Mouse (Mus musculus) MEL (cell line): Measurements from ENCODE around the gene Edrf1.

Experiments
- E2F4 ChIP-seq: IDR thresholded peaks from 2 replicates; pipeline ENCODE4 v1.6.1; 2011; ENCODE audit warnings: low read depth, low read length, improper control_type of control experiment, borderline replicate concordance
- GABPA ChIP-seq: IDR thresholded peaks from 2 replicates; pipeline ENCODE4 v1.6.1; 2012; ENCODE audit warnings: low read depth, mild to moderate bottlenecking, inconsistent platforms, low read length, improper control_type of control experiment, moderate library complexity
- MAX ChIP-seq: IDR thresholded peaks from 2 replicates; pipeline ENCODE4 v1.6.1; 2011; ENCODE audit warnings: low read length, improper control_type of control experiment
- MEF2A ChIP-seq: IDR thresholded peaks from 2 replicates; pipeline ENCODE4 v1.6.1; 2014; ENCODE audit warnings: low read depth, mild to moderate bottlenecking, inconsistent platforms, low read length, improper control_type of control experiment; ENCODE audit not compliant: poor library complexity, insufficient replicate concordance, severe bottlenecking; ENCODE audit errors: extremely low read depth
- MXI1 ChIP-seq: IDR thresholded peaks from 2 replicates; pipeline ENCODE4 v1.6.1; 2011; ENCODE audit warnings: mild to moderate bottlenecking, low read depth, low read length, improper control_type of control experiment
- POLR2A ChIP-seq, 2 experiments: IDR thresholded peaks; 2 replicates each; pipeline ENCODE4 v1.6.1; 2011 to 2012; ENCODE audit warnings: low read length in 2 of 2, mild to moderate bottlenecking in 2 of 2, control low read depth in 1 of 2, improper control_type of control experiment in 1 of 2, low read depth in 1 of 2, moderate library complexity in 1 of 2; ENCODE audit not compliant: control insufficient read depth in 1 of 2, insufficient read depth in 1 of 2, poor library complexity in 1 of 2
- ZC3H11A ChIP-seq: IDR thresholded peaks from 2 replicates; pipeline ENCODE4 v1.6.1; 2012; ENCODE audit warnings: low read depth, mild to moderate bottlenecking, inconsistent platforms, low read length, improper control_type of control experiment
- ZMIZ1 ChIP-seq: IDR thresholded peaks from 2 replicates; pipeline ENCODE4 v1.6.1; 2012; ENCODE audit warnings: low read depth, mild to moderate bottlenecking, inconsistent platforms, low read length, improper control_type of control experiment, moderate library complexity

DNA sequence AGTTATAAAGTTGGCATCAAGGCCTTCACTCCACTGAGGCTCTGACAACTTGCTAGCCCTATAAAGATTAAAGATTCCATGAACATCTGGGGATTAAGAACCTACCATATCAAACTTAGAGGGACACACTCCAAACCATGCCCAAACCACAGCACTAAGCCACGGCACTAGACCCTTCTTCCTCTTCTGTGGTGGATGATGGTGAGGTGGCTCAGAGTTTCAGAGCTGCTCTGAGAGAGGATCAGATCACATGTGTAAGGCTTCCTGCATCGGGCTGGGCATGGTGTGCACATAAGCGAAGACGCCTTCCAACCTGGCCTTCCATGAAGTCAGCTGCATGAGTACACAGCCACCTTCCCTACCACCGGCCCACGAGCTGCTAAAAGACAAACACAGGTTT, 47.4 kb downstream of the Edrf1 start:
- TF ChIP-seq ZMIZ1 (no peak), GABPA (no peak), POLR2A (IDR thresholded peaks at IDR 0.05; ENCODE audit: control insufficient read depth in 1 of 2, insufficient read depth in 1 of 2, low read depth in 1 of 2, low read length in 2 of 2, poor library complexity in 1 of 2) (no peak), MXI1 (no peak), MEF2A (no peak), E2F4 (no peak), ZC3H11A (no peak), MAX (no peak)
